Mouse (Mus musculus) megakaryocyte, embryonic 14.5 days (primary cell): ENCODE data around the gene 1190005I06Rik.

Experiments used
- FLI1 ChIP-seq: IDR thresholded peaks from 2 replicates; pipeline ENCODE4 v1.6.1; 2012; ENCODE audit warnings: low read length, inconsistent platforms, mixed read lengths
- GATA1 ChIP-seq: IDR thresholded peaks from 3 replicates; pipeline ENCODE4 v1.6.1; 2012; ENCODE audit warnings: mixed read lengths, low read length, inconsistent platforms, borderline replicate concordance

DNA sequence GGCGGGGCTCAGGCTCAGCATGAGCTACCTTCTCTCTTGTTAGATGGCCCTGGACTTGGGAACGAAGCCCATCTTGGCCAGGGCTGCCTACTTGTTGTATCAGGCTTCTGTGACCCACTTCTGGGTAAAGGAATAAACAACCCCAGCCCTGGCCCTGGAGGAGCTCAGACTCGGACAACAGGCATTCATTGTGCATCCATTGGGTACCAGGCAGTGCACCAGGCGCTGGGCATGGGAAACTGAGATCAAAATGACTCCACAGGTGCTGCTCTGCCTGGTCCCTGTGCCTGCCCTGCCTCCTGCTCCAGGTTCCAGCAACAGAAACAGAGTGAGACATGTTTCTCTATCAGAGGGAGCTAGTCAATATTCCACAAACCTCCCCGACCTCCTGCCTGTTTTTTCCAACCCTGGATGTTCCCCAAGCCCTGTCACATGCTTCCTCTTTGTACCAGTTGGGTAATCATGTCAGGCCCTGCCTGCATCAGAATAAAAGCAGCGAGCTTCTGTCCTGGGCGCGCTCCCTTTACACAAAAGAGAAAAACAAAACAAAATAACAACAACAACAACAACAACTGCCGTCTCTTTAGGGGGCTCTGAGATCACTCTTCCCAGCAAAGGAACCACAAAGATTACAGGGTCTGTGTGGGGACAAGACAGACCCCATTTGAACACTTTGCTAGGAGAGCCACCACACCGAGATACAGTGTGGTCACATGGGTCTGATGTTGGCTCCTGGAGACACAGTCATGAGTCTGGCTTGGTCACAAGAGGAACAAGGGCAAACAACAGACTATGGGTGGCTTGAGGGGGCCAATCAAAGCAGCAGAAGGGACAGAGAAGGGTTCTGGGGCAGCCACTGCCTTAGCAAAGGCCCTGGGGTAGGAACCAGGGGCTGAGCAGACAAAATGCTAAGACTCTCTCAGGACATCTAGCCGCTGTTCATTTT, 27.9 kb downstream of the 1190005I06Rik start:
- TF ChIP-seq GATA1 = no peak
- no peak for TF ChIP-seq FLI1
